Mouse (Mus musculus) erythroblast, embryonic 14.5 days (primary cell): ENCODE data around the gene Tbcd.

Experiments used
- GATA1 ChIP-seq: IDR thresholded peaks from 2 replicates; pipeline ENCODE4 v1.6.1; 2012; ENCODE audit warnings: low read length, inconsistent platforms, mixed read lengths
- TAL1 ChIP-seq: IDR thresholded peaks from 3 replicates; pipeline ENCODE4 v1.6.1; 2012; ENCODE audit warnings: low read length, inconsistent platforms, mixed read lengths

GRCm38 (mm10) chr11:121661116-121661515 lies 209.4 kb downstream of the Tbcd start:
- TF ChIP-seq GATA1 (no peak), TAL1 (no peak)
